Mouse (Mus musculus): Measurements from ENCODE around the gene Fcmr. TPM values are rescaled to one million over a fixed set of nuclear protein-coding genes. Genes with fewer than 3 reads are reported as not detected.

Fcmr gene
- total RNA-seq, 2 experiments from 2014 or later: 0.79 TPM; not detected in 1

- no peak for DNase-seq (ENCODE audit: extremely low spot score in 1 of 2, low spot score in 2 of 2)
- intact Hi-C loops (cut with DNase I): no loop called here
These were observed 10.7 kb upstream of the Fcmr start for GRCm38 (mm10) chr1:130854819-130855218.

DNA sequence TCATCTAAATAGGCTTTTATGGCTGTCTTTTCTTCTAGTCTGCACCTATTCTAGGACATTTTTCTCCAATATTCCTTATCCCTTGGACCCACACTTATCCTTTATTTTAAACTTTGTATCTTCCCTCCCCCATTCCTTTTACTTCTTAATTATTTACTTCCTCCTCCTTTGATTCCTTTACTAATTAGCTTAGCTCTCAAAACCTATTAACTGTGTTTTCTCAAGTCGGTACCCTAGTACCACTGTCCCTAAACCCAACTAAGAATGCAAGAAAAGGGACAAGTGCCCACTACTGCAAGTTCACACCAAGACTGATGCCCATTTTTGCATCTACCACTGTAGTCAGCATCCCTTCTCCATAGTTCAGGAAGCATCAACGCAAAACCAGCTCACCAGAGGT, 9.7 kb upstream of the Fcmr start:
- intact Hi-C loops (cut with DNase I): no loop called here

GRCm38 (mm10) chr1:130857456-130857855, 8.0 kb upstream of the Fcmr start:
- intact Hi-C loops (cut with DNase I): no loop called here
- DNase-seq (ENCODE audit: extremely low spot score in 1 of 2, low spot score in 2 of 2): no peak

More for the DNA sequence above, 9.7 kb upstream of the Fcmr start:
- no peak for DNase-seq (ENCODE audit: extremely low spot score in 1 of 2, low spot score in 2 of 2)

DNA sequence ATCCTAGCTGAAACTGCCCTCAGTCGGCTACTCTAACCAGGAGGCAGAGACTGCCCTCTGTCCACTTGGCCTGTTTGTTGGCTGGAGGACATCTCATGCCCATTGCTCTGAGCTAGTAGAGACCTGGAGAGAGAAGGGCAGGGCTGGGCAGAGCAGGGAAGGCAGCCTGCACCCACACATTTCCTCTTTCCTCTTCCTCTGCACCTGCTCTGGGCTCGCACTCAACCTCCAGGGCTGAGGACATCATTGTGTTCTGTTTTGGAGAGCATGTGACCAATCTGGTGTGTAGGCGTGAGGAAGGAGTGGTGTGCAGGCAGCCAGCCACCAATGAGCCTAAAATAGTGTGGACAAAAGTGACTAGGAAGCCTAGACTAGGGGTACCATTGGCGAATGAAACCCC, 1.2 kb upstream of the Fcmr start:
- DNase-seq (ENCODE audit: extremely low spot score in 1 of 2, low spot score in 2 of 2): no peak
- intact Hi-C loops (cut with DNase I): no loop called here

GRCm38 (mm10) chr1:130864741-130865140, 728 bp upstream of the Fcmr start:
- intact Hi-C loops (cut with DNase I): no loop called here
- DNase-seq (ENCODE audit: extremely low spot score in 1 of 2, low spot score in 2 of 2): no peak

GRCm38 (mm10) chr1:130872912-130873311, 7.4 kb downstream of the Fcmr start:
- intact Hi-C loops (cut with DNase I): no loop called here
- DNase-seq (ENCODE audit: extremely low spot score in 1 of 2, low spot score in 2 of 2): no peak

- peak in 1 of 2 experiments; percentile 33 for DNase-seq (ENCODE audit: extremely low spot score in 1 of 2, low spot score in 2 of 2)
- intact Hi-C loops (cut with DNase I): loop anchor here (5.0 kb wide), 1 partner anchor 402 kb away; the partner anchor contains the start of gene Ikbke
These were observed 9.7 kb downstream of the Fcmr start for GRCm38 (mm10) chr1:130875139-130875538.

DNA sequence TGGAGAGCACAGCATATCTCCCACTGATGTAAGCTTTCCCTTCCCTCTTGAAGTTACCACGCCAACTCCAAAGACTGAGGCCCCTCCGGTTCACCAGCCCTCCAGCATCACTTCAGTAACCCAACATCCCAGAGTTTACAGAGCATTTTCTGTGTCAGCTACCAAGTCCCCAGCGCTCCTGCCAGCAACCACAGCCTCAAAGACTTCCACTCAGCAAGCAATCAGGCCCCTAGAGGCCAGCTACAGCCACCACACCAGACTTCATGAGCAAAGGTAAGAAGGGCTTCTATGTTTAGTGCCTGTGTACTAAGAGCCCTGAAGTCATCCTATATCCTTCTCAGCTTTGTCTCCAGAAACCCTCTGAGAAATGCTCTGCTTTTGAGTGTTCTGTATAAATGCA, 10.4 kb downstream of the Fcmr start:
- intact Hi-C loops (cut with DNase I): loop anchor here (2.0 to 5.0 kb wide), 3 partner anchors 103 to 401 kb away; partner anchors contain the start of gene Ikbke
- no peak for DNase-seq (ENCODE audit: extremely low spot score in 1 of 2, low spot score in 2 of 2)

GRCm38 (mm10) chr1:130876931-130877509, 11.6 kb downstream of the Fcmr start:
- peak; percentile 39 to 75 for DNase-seq (ENCODE audit: extremely low spot score in 1 of 2, low spot score in 2 of 2)
- intact Hi-C loops (cut with DNase I): loop anchor here (2.0 to 5.0 kb wide), 3 partner anchors 102 to 400 kb away; partner anchors contain the start of gene Ikbke

GRCm38 (mm10) chr1:130877889-130878614, 12.6 kb downstream of the Fcmr start:
- peak in 1 of 2 experiments; percentile 55 for DNase-seq (ENCODE audit: extremely low spot score in 1 of 2, low spot score in 2 of 2)
- intact Hi-C loops (cut with DNase I): loop anchor here (2.0 to 5.0 kb wide), 3 partner anchors 101 to 399 kb away; partner anchors contain the start of gene Ikbke

GRCm38 (mm10) chr1:130879927-130880326, 14.5 kb downstream of the Fcmr start:
- intact Hi-C loops (cut with DNase I): loop anchor here (5.0 kb wide), 1 partner anchor 397 kb away; the partner anchor contains the start of gene Ikbke

DNA sequence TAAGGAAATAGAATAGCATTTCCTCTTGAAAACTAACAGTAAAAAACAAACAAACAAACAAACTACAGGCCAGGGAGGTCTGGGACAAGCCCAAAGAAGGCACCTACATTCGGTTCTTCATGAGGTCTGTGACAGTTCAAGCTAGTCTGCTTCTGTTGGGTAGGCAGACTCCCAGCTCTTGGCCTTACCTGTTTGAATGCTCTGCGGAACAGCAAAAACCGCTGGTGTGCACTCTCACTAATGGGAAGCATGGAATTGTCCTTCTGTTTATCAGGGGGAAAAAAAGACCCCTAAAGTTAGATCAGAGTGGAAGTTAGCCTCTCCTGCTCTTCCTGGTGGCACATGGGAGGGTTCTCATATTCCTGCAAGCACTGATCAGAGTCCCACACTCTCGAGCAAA, 17.7 kb downstream of the Fcmr start:
- DNase-seq (ENCODE audit: extremely low spot score in 1 of 2, low spot score in 2 of 2): no peak
- intact Hi-C loops (cut with DNase I): no loop called here

More at GRCm38 (mm10) chr1:130879927-130880326, 14.5 kb downstream of the Fcmr start:
- DNase-seq (ENCODE audit: extremely low spot score in 1 of 2, low spot score in 2 of 2): no peak

- intact Hi-C loops (cut with DNase I): no loop called here
- DNase-seq (ENCODE audit: extremely low spot score in 1 of 2, low spot score in 2 of 2): no peak
These were observed 21.9 kb downstream of the Fcmr start, which contains the start of gene Il24 for GRCm38 (mm10) chr1:130887354-130887753. TSS of gene Il24 (minus strand) at chr1:130887454.

DNA sequence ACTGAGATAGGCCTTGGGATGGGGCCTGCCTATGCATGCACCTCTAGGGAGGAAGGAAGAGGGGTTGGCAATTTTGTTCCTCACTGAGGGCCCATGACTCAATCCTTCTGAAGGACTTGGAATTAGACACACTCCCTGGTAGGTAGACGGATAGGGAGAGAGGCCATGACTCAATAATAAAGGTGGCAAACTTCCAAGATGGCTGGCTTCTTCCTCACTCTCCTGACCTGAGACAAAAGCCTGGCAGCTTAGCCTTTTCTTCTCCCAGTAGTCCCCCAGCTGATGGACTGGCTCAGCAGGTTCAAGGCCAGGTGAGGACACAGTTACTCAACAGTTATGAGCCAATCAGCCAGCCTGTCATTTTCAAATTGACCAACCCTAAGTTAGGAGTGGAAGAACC, 27.0 kb downstream of the Fcmr start:
- intact Hi-C loops (cut with DNase I): no loop called here
- no peak for DNase-seq (ENCODE audit: extremely low spot score in 1 of 2, low spot score in 2 of 2)

DNA sequence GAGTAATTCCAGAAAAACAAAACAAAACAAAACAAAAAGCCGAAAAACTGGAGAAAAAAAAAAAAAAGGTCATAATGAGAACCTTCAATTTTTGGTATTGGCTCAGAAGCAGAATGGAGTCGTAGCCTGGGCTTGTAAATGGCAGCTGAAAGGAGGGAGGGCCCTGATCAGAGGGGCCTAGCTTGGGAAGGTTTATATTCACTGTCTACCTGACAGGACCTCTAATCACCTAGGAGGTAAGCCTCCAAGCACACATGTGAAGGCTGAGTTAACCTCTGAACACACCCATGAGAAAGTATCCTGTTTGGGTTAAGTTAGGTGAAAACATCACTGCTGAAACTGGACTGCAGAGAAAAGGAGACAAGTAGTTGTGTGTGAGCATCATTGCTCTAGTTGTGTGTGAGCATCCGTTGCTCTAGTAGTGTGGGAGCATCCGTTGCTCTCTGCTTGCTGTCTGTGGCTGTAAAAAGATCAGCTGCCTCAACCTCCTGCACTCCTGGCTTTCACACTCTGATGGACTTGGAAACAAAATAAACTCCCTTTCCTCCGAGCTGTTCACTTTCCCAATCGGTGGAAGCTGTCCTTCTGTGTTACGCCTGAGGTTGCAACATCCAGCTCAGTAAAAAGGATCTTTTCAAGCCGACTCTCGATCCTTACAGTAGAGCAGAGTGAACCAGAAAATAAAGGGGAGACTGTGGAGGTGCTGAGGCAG, 28.0 kb downstream of the Fcmr start:
- DNase-seq (ENCODE audit: extremely low spot score in 1 of 2, low spot score in 2 of 2): no peak
- intact Hi-C loops (cut with DNase I): no loop called here

- intact Hi-C loops (cut with DNase I): no loop called here
- no peak for DNase-seq (ENCODE audit: extremely low spot score in 1 of 2, low spot score in 2 of 2)
These were observed 29.0 kb downstream of the Fcmr start for GRCm38 (mm10) chr1:130894468-130894867.

DNA sequence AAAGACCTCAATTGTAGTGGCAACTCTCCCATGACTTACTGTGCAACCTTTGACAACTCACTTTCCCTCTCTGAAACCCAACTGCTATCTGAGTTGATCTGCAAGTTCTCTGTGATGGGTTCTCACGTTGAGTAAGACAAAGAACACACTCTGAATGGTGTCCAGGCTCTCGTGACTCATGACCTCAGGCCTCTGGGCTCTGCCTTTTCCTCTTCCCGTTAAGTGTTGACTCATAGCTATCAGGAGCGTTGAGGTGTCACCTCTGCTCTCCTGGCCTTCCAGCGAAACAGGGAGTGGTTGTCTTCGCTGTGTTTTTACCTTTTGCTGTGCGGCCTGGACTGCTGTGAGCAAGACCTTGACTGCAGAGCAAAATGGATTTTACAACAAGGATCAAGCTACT, 37.0 kb downstream of the Fcmr start:
- intact Hi-C loops (cut with DNase I): no loop called here
- no peak for DNase-seq (ENCODE audit: extremely low spot score in 1 of 2, low spot score in 2 of 2)

DNA sequence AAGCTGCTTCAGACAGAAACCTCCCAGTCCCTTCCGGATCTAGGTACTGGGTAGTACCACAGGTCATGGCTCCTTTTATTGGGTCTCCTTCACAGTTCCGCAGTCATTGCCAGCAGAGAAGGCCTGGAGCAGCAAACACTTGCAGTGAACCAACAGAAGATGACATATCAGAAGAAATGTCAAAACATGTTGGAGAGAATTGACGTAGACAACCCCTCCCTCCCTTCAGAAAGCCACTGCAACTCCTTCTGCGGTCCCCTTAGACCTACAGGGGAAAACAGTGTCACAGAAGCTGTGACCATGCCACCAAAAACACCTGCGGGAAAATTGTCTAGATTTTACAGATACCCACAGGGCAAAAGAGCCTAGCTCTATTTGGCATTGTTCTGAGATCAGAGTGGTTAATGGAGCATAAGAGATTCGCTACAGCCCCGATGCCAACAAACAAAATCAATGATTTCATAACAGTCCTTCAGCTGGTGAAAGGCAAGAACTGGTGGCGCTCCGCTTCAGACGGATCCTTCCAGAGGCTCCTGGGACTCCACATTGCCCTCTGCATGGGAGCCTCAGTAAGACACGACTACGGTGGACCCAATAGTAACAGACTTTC, 46.0 kb downstream of the Fcmr start, which contains the start of gene Il20:
Il20 (minus strand) TSS at position 51 of the 610 bp plus-strand sequence.
- no peak for DNase-seq (ENCODE audit: extremely low spot score in 1 of 2, low spot score in 2 of 2)
- intact Hi-C loops (cut with DNase I): no loop called here
